Mouse (Mus musculus) adrenal gland, adult 2 months (tissue): ENCODE data around the gene Ctnnbl1. TPM values are rescaled to one million over a fixed set of nuclear protein-coding genes. Genes with fewer than 3 reads are reported as not detected.

Source experiments
- DNase-seq: peaks from one replicate; pipeline ENCODE4 v3.0.0; 2021
- polyA plus RNA-seq: library from polyadenylated mRNA; depleted of rRNA; stranded (reverse); fragments of >200 nt; gene quantifications from 2 replicates; pipeline ENCODE4 v1.2.3, GENCODE M21; 2012
- total RNA-seq, 2 experiments: library from RNA; stranded (reverse); gene quantifications; 2 replicates each; pipeline ENCODE4 v1.2.3; 2021

The Ctnnbl1 gene
- total and polyA plus RNA-seq, 3 experiments, result 12.4 to 20.4 (median 15.6) TPM

DNA sequence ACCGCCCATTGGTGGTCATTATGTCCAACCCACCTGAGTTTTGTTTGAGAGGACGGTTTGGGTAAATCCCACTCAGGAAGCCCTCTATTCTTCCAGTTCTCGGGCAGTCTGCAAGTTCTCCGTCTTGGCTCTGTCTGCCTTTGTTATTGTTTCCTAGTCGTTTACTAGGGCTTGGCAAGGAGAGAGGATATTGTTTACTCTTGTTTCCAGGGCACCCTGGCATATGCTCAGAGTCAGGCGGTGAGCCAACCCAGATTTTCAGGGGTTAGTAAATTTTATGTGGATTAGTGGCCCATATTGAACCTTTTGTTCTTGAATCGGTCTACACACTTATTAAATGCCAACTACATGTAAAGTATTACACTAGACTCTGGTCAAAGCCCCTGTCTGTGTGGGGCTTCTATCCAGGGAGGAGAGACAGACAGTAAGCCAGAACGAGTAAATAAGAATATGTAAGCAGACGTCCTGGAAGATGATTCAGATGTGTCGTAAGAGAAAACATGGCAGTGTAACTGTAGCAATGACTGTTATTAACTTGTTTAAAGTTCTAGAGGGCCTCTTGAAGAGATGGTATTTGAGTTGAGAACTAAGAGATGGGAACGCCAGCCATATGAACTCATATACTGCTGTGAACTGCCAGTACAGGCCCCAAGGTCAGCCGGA lies 13.9 kb downstream of the Ctnnbl1 start:
- DNase-seq, result no peak

DNA sequence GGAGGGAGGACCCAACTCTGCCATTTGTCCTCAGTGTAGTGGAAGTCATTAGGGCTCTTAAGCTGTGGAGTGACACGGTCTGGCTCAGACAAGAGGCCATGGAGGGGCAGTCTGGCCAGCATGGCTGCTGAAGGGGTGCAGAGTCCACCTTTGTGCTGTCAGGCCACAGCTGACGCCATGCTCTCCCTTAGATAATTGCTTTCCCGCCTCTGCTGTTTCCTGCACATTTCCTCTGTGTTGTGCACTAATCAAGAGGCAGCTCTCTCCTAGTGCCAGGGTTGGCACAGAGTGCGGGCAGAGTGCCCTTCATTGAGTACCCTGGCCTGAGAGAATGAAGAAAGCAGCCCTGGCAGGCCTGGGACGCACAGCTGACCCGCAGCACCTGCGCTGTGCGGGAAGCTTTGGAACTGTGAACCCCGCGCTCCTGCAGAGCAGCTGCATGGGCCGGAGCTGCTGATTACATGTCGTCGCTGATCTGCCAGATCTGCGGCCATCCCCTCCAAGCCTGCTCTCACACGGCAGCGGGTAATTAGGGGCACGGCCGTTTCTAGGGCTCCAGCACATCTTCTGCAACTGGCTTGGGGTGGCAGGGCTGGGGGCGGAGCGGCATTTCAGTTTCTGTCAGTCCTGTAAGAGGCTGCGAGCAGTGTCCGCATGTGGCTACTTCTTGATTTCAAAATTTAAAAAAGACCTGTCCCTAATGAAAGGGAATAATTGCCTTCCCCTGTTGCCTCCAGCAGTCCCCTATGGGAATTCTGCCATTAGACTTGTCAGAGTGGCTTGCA lies 14.6 kb downstream of the Ctnnbl1 start:
- peak; percentile 42 for DNase-seq

- DNase-seq, result no peak
These were observed 15.2 kb downstream of the Ctnnbl1 start for GRCm38 (mm10) chr2:157752374-157752743.

DNA sequence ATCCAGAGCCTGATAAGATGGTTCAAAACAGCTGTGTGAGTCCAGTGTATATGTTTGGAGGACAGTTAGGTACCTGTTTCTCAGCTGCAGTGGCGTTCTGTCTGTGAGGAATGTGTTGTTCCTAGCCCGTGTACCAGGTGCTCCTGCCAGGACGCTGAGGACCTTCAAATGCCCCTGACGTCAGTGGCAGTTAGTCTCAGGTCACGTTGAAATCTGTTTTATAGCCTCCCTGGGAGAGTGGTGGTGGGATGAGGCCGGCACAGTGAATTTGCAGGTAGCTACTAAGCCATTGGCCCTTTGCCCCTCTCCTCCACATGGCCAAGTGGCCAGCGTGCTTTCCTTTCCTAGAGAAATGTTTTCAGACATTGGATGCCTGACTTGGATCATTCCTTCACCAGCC lies 18.6 kb downstream of the Ctnnbl1 start:
- DNase-seq, result no peak

DNA sequence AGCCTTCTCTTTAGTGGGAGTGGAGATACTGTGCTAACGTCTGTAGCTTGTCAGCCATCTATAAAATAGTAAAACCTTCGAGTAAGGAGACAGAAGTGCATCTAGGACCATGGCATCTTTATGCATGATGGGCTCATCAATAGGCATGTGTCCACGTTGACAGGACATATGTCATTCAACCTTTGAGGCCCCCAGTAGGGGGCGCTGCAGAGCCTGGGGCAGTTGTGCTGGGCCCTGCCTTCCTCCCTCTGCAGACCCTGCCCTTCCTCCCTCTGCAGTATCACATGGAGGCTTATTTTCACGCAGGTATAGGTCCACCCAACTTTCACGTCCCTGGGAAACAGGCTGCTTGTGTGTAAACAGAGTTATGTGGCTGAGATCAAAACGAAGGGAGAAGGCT lies 19.0 kb downstream of the Ctnnbl1 start:
- no peak for DNase-seq

DNA sequence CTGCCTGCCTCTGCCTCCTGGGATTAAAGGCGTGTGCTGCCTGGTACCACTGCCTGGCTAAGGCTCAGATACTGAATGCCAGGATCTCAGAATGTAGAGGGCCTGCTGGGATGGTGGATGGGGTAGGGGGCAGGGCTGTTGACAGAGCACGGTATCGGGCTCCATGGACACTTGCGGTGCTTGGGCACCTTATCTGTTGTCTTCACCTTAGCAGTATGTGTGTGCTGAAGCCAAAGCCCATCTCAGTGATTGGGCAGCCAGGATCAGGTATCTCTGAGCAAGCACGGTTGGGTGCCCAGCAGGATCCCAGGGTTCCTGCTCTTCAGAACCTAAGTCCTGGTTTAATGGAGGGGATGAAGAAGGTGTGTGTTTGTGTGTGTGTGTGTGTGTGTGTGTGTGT lies 21.2 kb downstream of the Ctnnbl1 start:
- no peak for DNase-seq

GRCm38 (mm10) chr2:157759717-157760116 lies 22.5 kb downstream of the Ctnnbl1 start:
- DNase-seq, result no peak

- DNase-seq, result no peak
These were observed 25.7 kb downstream of the Ctnnbl1 start for GRCm38 (mm10) chr2:157762903-157763302.

DNA sequence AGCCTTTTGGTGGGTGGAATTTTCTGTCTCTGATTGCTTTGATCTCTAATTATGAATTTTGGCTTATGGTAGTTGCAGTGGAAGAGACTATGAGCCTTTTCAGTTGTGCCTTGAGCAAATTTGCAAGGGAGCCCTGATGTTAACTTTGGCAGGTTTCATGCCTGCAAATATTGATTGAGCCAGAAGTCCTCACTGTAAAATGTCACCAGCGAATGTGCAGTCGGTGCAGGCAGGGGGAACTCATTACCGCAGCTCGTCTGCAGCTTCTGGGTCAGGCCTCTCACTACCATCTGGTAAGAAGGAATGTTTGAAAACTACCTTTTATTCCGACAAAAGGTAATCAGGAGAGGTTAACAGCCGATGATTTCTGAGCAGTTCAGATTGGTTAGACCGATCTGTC lies 29.4 kb downstream of the Ctnnbl1 start:
- DNase-seq, result no peak

- no peak for DNase-seq
These were observed 31.7 kb downstream of the Ctnnbl1 start for GRCm38 (mm10) chr2:157768682-157769429.

GRCm38 (mm10) chr2:157770761-157771160 lies 33.6 kb downstream of the Ctnnbl1 start:
- DNase-seq, result no peak

DNA sequence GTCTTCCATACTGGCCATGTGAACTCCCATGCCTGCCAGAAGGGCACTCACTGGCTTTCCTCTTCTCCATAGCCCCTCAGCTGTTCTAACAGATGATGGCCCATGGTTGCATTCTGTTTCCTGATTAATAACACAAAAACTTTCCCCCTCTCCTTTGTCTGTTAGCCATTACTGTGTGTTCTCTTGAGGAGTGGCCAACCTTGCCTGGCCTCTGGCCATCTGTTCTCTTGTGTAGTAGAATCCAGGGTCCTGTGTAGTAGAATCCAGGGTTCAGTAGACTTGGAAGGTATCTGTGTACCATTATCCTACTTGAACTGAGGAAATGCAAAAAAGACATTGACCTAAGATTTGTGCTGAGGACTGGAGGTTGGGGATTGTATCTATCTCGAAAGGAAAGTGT lies 36.5 kb downstream of the Ctnnbl1 start:
- no peak for DNase-seq

- DNase-seq, result no peak
These were observed 38.8 kb downstream of the Ctnnbl1 start for GRCm38 (mm10) chr2:157775957-157776356.

GRCm38 (mm10) chr2:157780956-157781355 lies 43.8 kb downstream of the Ctnnbl1 start:
- no peak for DNase-seq

DNA sequence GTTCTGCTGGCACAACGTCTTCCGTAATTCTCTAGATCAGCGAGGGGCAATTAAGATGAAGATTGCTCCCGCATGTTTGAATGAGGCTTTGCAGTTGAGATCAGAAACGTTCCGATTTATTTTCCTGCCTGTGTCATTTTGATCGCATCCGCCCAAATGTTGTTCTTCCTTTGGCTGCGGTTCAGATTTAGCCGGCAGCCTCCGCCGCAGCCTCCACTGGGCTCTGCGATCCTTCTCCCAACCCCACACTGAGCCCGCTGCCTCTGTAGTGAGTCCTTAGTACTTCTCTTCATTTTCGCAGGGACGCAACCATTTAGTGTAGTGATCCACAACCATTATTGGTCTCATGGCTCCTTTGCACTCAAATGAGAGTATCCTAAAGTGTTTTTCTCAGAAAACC lies 46.0 kb downstream of the Ctnnbl1 start:
- DNase-seq, result no peak

- no peak for DNase-seq
These were observed 47.0 kb downstream of the Ctnnbl1 start for GRCm38 (mm10) chr2:157784238-157784637.

DNA sequence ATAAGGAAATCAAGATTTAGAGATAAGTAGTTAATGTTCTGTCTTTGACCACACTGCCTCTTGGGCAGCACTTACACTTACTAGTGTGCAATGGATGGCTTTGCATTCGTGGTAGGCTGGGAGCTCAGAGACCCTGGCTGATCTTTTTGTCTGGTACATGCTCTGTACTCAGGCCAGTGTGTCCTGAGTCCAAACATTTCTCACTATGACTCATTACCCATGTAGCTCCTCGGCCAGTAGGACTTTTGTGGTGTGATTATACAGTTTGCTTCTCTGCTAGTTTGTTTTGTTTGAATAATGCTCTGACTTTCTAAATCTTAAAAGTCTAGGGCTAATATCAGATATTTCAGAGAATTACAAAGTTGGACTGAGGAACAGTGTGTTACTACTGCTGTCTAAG lies 47.4 kb downstream of the Ctnnbl1 start:
- DNase-seq, result no peak

DNA sequence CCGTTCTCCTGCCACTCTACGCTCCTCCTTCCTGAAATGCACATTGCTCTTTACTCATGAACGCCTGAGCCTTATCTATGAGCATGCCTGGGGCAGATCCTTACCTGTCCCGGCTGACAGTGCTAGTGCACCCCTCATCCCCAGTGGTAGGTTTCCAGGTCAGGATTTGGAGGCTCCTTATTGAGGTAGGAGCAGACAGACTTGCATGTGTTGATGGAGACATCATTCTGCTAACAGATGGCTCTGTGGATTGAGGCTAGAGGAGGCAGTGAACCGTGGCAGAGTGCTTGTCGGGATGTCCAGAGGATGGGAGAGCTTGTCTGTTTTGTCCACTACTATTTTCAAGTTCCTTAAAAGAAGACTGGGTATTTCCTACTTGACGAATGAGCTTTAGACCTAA lies 52.0 kb downstream of the Ctnnbl1 start:
- DNase-seq, result no peak

- no peak for DNase-seq
These were observed 53.8 kb downstream of the Ctnnbl1 start for GRCm38 (mm10) chr2:157790836-157791495.

GRCm38 (mm10) chr2:157791528-157792162 lies 54.4 kb downstream of the Ctnnbl1 start:
- no peak for DNase-seq

DNA sequence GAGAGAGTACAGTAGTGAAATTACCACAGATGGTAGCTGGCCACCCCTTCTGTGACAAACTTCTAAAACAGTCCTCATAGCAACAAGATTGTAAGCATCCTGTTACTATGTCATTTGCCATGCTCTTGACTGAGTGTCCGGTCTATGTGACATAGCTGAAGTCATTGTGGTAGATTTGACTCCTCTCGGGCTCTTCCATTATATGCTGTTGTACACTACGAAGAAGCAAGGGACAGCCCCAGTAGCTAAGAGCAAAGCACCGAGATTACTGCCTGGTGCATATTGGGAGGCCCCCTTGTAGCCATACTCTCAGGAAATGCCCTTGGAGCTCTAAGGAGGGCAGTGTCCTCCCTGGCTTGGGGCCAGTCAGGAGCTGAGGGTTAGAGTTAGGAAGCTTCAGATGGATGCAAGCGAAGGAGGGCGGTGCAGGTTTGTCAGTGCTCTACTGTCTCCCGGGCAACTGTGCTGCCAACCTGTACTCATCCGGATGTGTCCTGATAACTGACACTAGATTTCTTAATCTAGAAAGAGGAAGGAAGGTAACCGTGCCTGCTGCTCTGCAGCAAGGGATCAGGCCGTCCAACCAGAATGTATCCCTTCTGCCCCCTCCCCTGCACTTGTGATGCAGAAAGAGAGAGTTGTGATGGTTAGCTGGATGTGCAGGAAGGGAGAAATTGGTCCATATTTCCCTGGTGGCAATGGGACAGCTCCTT lies 55.8 kb downstream of the Ctnnbl1 start:
- no peak for DNase-seq
